Mouse (Mus musculus): Measurements from ENCODE around the gene Me1. TPM values are rescaled to one million over a fixed set of nuclear protein-coding genes. Genes with fewer than 3 reads are reported as not detected.
A peak's percentile ranks its signal among the peaks of the same experiment; 100 is the strongest.
"Not testable (repeated sequence)": the region's sequence is repeated elsewhere in the genome, so short reads cannot be mapped to it uniquely, and the experiment has no call there.

The Me1 gene
- polyA plus RNA-seq, 1 experiment from 2014 or later = 26.1 TPM

DNA sequence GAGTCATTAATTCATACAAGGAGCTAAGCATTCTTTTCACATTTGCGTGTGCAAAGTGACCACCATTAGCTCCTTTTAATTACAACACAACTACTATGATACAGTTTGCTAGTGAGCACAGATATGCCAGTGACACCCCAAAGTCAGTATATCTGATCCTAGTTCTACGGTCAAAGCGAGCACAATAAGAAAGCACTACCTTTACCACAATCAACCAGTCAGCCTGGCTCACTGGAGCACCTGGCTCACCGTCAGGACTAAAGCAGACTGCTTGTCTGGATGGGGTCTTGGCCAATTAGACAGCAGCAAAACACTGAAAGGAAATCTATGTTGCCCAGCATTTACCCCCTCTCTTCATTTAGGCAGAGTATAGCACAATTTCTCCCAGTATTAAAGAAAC, 83.7 kb downstream of the Me1 start:
- Histone ChIP-seq H3K27ac (no peak overlapping the region), H3K27me3 (ENCODE audit: insufficient read depth, poor library complexity, severe bottlenecking) (no peaks in the 10 kb centered on the region), H3K4me1 (peaks cover 5% of the 10 kb centered on the region; the same call in 1 of the 2 replicates), H3K4me3 (no peak overlapping the region), H3K36me3 (peaks cover 3% of the 10 kb centered on the region; the same call in 1 of the 2 replicates), H3K9me3 (no peaks in the 10 kb centered on the region)
- no peak for DNase-seq (ENCODE audit: low spot score)
- 91% methylated on average over 4 of the region's 4 CpGs for WGBS

- no peak for DNase-seq (ENCODE audit: low spot score)
- WGBS = 87% methylated on average over 6 of the region's 6 CpGs
- H3K36me3 ChIP-seq = no peaks in the 10 kb centered on the region
- no peak overlapping the region for H3K4me3 ChIP-seq
- no peaks in the 10 kb centered on the region for H3K9me3 ChIP-seq
- peaks cover 13% of the 10 kb centered on the region; the same call in 1 of the 2 replicates for H3K4me1 ChIP-seq
- H3K27ac ChIP-seq = no peak overlapping the region
- no peaks in the 10 kb centered on the region for H3K27me3 ChIP-seq (ENCODE audit: insufficient read depth, poor library complexity, severe bottlenecking)
These were observed 90.0 kb downstream of the Me1 start for GRCm38 (mm10) chr9:86605776-86606175.

DNA sequence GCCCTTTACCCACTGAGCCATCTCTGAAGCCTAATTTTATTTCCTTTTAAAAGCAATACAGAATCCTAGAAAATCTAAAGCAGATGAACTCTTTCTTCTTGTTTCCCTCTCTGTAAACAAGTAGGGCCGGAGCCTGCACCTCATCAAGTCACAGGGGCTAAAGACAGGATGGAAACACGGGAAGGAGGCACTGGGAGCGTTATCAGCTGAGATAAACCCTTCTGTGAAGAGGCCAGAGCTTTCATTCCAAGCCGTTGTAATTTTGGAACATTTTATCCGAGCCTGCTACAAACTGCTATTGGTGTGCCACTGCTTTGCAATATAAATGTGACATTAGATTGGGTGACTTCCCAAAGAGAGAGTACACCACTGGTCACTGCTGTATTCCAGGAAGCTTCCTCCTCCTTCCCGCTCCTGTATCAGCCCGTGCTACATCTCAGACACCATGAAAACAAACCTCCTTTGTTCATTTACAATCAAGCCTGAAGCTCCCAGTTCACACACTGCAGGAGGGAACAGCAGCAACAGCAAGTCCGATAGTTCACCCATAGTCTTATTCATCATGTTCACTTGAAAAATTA, 95.9 kb downstream of the Me1 start:
- H3K27ac ChIP-seq = peak overlapping the region; percentile 80
- peak overlapping the region; percentile 16; the same call in 1 of the 2 replicates for H3K4me3 ChIP-seq
- WGBS = 13% methylated on average over 8 of the region's 8 CpGs
- H3K36me3 ChIP-seq = peaks cover 15% of the 10 kb centered on the region
- peak; percentile 75 for DNase-seq (ENCODE audit: low spot score)
- no peaks in the 10 kb centered on the region for H3K27me3 ChIP-seq (ENCODE audit: insufficient read depth, poor library complexity, severe bottlenecking)
- no peaks in the 10 kb centered on the region for H3K9me3 ChIP-seq
- peaks cover 30% of the 10 kb centered on the region for H3K4me1 ChIP-seq

- not testable (repeated sequence) for H3K27me3 ChIP-seq (ENCODE audit: insufficient read depth, poor library complexity, severe bottlenecking); H3K4me3 ChIP-seq; DNase-seq (ENCODE audit: low spot score); H3K9me3 ChIP-seq
- peaks cover 15% of the 10 kb centered on the region for H3K36me3 ChIP-seq
- peaks cover 45% of the 10 kb centered on the region for H3K4me1 ChIP-seq
- peak overlapping the region; percentile 42; the same call in 1 of the 2 replicates for H3K27ac ChIP-seq
These were observed 98.8 kb downstream of the Me1 start for GRCm38 (mm10) chr9:86596983-86597382.

DNA sequence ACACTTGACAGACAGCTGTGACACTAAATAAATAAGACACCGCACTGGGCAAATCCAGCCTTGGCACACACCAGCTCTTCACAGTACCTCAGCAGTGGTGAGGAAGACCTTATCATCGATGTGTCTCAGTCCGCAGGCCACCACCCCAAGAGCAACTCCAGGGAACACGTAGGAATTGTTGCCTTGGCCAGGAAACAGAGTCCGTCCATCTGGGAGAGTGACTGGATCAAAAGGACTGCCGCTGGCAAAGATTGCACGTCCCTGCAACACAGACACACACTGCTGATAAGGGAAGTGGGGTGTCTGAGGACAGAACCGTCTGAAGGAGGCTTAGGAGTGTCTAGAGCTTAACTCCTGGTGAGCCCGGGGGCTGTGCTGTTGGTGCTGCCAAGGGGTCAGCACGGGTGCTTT, 101.4 kb downstream of the Me1 start:
- H3K36me3 ChIP-seq = peaks cover 21% of the 10 kb centered on the region
- H3K4me3 ChIP-seq; DNase-seq (ENCODE audit: low spot score); H3K27me3 ChIP-seq (ENCODE audit: insufficient read depth, poor library complexity, severe bottlenecking); H3K9me3 ChIP-seq: not testable (repeated sequence)
- peak overlapping the region; percentile 72 for H3K27ac ChIP-seq
- WGBS = 10% methylated on average over 10 of the region's 10 CpGs
- peaks cover 28% of the 10 kb centered on the region for H3K4me1 ChIP-seq

DNA sequence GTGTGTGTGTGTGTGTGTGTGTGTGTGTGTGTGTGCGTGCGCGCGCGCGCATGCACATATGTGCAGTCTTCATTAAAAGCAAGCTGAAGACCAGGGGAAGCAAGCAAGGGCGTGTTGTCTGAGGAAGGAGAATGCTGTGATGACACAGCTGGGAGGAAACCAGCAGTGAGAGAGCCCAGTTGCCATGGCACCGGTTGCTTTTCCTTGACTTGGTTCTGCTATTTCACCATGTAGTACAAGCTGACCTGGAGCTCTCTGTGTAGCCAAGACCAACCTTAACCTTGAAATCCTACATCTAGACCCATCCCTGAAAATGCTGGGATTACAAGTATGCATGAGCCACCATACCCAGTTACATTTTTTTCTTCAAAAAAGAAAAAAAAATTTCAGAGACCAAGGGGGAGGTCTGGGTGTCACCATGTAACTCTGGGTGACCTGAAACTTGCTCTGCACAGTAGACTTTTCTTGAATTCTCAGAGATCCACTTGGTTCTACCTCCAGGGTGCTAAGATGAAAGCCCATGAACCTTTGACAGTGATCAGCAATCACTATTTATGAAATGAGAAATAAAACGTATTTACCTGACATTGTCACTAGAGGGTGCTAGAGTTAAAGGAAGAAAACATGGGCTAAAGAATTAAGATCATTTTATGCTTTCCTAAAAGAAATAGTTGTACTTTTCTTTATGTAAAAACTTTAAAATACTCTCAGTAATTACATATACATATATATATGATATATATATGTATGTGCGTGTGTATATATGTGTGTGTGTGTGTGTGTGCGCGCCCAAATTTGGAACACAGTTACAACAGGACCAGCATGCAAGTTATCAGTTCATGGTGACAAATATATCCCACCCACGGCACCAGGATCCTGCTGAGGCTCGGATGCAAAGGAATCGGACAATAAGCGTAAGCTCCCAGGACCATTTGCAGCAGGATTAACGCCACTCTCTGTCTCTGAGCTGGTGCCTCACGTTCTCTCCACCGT, 102.8 kb downstream of the Me1 start:
- DNase-seq (ENCODE audit: low spot score) = no peak
- WGBS = 65% methylated on average over 19 of the region's 19 CpGs
- H3K27me3 ChIP-seq (ENCODE audit: insufficient read depth, poor library complexity, severe bottlenecking) = no peaks in the 10 kb centered on the region
- peaks cover 22% of the 10 kb centered on the region for H3K36me3 ChIP-seq
- peak overlapping the region; percentile 72; the same call in 1 of the 2 replicates for H3K27ac ChIP-seq
- H3K4me1 ChIP-seq = peaks cover 18% of the 10 kb centered on the region
- H3K9me3 ChIP-seq = no peaks in the 10 kb centered on the region
- H3K4me3 ChIP-seq = no peak overlapping the region

- 89% methylated on average over 11 of the region's 11 CpGs for WGBS
- Histone ChIP-seq H3K36me3 (peaks cover 19% of the 10 kb centered on the region), H3K4me1 (no peaks in the 10 kb centered on the region), H3K9me3 (no peaks in the 10 kb centered on the region), H3K27ac (no peak overlapping the region), H3K4me3 (no peak overlapping the region), H3K27me3 (ENCODE audit: insufficient read depth, poor library complexity, severe bottlenecking) (no peaks in the 10 kb centered on the region)
- DNase-seq (ENCODE audit: low spot score) = no peak
These were observed 108.5 kb downstream of the Me1 start for GRCm38 (mm10) chr9:86587019-86587795.

- H3K9me3 ChIP-seq = no peaks in the 10 kb centered on the region
- H3K4me3 ChIP-seq = no peak overlapping the region
- H3K4me1 ChIP-seq = no peaks in the 10 kb centered on the region
- WGBS = 42% methylated on average over 3 of the region's 3 CpGs
- H3K27ac ChIP-seq = no peak overlapping the region
- H3K27me3 ChIP-seq (ENCODE audit: insufficient read depth, poor library complexity, severe bottlenecking) = no peaks in the 10 kb centered on the region
- peaks cover 14% of the 10 kb centered on the region for H3K36me3 ChIP-seq
- no peak for DNase-seq (ENCODE audit: low spot score)
These were observed 112.0 kb downstream of the Me1 start for GRCm38 (mm10) chr9:86583740-86584139.

GRCm38 (mm10) chr9:86579657-86580056, 116.1 kb downstream of the Me1 start:
- H3K27me3 ChIP-seq (ENCODE audit: insufficient read depth, poor library complexity, severe bottlenecking) = no peaks in the 10 kb centered on the region
- DNase-seq (ENCODE audit: low spot score) = no peak
- 73% methylated on average over 10 of the region's 10 CpGs for WGBS
- H3K36me3 ChIP-seq = 0 out of 2 replicates have a peak, but pooled peaks cover 5% of the 10 kb centered on the region
- no peaks in the 10 kb centered on the region for H3K9me3 ChIP-seq
- H3K4me3 ChIP-seq = no peak overlapping the region
- H3K27ac ChIP-seq = no peak overlapping the region
- H3K4me1 ChIP-seq = no peaks in the 10 kb centered on the region

DNA sequence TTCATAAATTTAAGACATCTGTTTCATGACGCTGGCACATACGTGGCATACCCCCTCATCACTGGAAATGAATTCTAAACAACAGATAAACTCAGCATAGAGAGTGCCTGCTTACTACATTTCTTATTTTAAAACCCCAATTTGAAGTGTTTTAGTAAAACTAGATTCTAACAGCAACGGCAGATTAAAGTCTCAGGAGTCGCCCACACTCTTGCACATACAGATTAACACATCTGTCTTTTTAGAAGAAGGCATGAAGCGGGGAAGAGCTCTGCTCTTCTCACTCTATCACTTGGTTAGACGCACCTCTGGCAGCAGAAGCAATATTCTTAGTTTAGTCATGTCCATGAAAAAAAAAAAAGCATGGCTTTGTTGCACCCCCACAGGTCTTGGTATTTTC, 120.6 kb downstream of the Me1 start:
- no peaks in the 10 kb centered on the region for H3K27me3 ChIP-seq (ENCODE audit: insufficient read depth, poor library complexity, severe bottlenecking)
- no peak overlapping the region for H3K27ac ChIP-seq
- 0 out of 2 replicates have a peak, but pooled peaks cover 3% of the 10 kb centered on the region for H3K36me3 ChIP-seq
- H3K4me1 ChIP-seq = peaks cover 17% of the 10 kb centered on the region
- 88% methylated on average over 6 of the region's 6 CpGs for WGBS
- H3K4me3 ChIP-seq = no peak overlapping the region
- no peaks in the 10 kb centered on the region for H3K9me3 ChIP-seq
- DNase-seq (ENCODE audit: low spot score) = no peak

GRCm38 (mm10) chr9:86573616-86574303, 122.0 kb downstream of the Me1 start:
- H3K27me3 ChIP-seq (ENCODE audit: insufficient read depth, poor library complexity, severe bottlenecking) = no peaks in the 10 kb centered on the region
- no peak for DNase-seq (ENCODE audit: low spot score)
- peaks cover 15% of the 10 kb centered on the region for H3K36me3 ChIP-seq
- H3K4me3 ChIP-seq = no peak overlapping the region
- WGBS = 73% methylated on average over 20 of the region's 20 CpGs
- no peak overlapping the region for H3K27ac ChIP-seq
- H3K4me1 ChIP-seq = peaks cover 19% of the 10 kb centered on the region
- H3K9me3 ChIP-seq = no peaks in the 10 kb centered on the region

DNA sequence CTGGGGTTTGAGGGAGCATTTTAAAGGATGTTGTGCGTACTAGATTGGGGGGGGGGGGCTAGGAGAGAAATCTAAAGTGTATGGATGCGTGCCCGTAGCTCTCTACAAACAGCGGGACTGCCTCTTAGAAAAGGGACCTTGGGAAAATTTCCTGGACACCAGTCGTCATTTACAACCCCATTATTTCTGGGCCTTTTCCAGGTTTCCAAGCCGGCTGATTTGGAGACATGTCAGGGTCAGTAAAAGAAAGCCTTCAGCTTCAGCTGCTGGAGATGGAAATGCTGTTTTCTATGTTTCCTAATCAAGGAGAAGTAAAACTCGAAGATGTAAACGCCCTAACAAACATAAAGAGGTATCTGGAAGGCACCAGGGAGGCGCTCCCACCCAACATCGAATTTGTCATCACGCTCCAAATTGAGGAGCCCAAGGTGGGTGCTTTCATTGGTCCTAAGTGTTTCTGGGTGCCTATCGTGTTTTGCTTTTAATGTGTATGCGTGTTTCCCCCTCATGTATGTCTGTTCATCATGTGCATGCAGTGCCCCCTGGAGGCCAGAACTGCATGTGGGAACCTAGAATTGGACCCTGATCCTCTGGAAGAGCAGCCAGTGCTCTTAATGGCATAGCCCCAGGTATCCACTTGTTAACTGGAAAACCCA, 123.0 kb downstream of the Me1 start:
- Histone ChIP-seq H3K27me3 (ENCODE audit: insufficient read depth, poor library complexity, severe bottlenecking) (no peaks in the 10 kb centered on the region), H3K9me3 (no peaks in the 10 kb centered on the region), H3K27ac (no peak overlapping the region), H3K4me1 (peaks cover 19% of the 10 kb centered on the region), H3K36me3 (peaks cover 19% of the 10 kb centered on the region), H3K4me3 (peak overlapping the region; percentile 84)
- 11% methylated on average over 13 of the region's 13 CpGs for WGBS
- peak; percentile 86 for DNase-seq (ENCODE audit: low spot score)
